ENCODE assay signal across 21 mouse cellular contexts in genomic region chr10:21819686-21820085, GRCm38 (mm10).
DNase-seq lines count a peak whose midpoint lies in the region; ATAC-seq and TF ChIP-seq lines count a peak whose summit lies in the region.
"Had no signal": no experiment of that assay in that cellular context is flagged by ENCODE, and none has a peak within 500 bp of the region (broad histone marks: within the 10 kb centered on the region; RNA-seq: fewer than 3 reads in every experiment).

No protein-coding gene starts in this region.

- no peak for TF ChIP-seq CTCF in thymus, adult 2 months (IDR thresholded peaks at IDR 0.05; ENCODE audit: borderline replicate concordance, control insufficient read depth, extremely low read depth, insufficient read depth, low read length, poor library complexity)

- DNase-seq in midbrain, embryonic 11.5 days (ENCODE audit: low spot score, missing footprints) = no peak
- DNase-seq in thymus, postnatal 14 days = peak; percentile 37
- no peak for DNase-seq in thymus, adult 2 months
- no peak for DNase-seq in urinary bladder, postnatal 4 days (ENCODE audit: low spot score in 2 of 2)
- no peak for DNase-seq in lung, postnatal 36 days
- DNase-seq: adrenal gland, postnatal 14 days; cerebellum, adult 2 months; cerebellum, postnatal 36 days; kidney, postnatal 25 days; liver, embryonic 13.5 days; lung, embryonic 14.5 days; thymus, adult 18-20 months had no signal

- no peak overlapping the region for H3K4me2 ChIP-seq in midbrain, embryonic 13.5 days (replicated peaks)
- H3K4me2 ChIP-seq in midbrain, embryonic 11.5 days = no peak overlapping the region
- no peak overlapping the region for H3K4me2 ChIP-seq in hindbrain, embryonic 15.5 days
- H3K4me2 ChIP-seq: limb, embryonic 13.5 days; liver, embryonic 13.5 days; lung, embryonic 14.5 days; neural tube, embryonic 12.5 days had no signal

- no peak for TF ChIP-seq POLR2A in thymus, adult 2 months (IDR thresholded peaks at IDR 0.05; ENCODE audit: control insufficient read depth, extremely low read depth, insufficient read depth, low read length, poor library complexity)

- no peaks in the 10 kb centered on the region for H3K36me3 ChIP-seq in midbrain, embryonic 13.5 days
- no peaks in the 10 kb centered on the region for H3K36me3 ChIP-seq in midbrain, embryonic 11.5 days (ENCODE audit: control insufficient read depth, insufficient read depth, low read length)
- H3K36me3 ChIP-seq in thymus, adult 2 months (ENCODE audit: control insufficient read depth, insufficient read depth, low read length) = no peaks in the 10 kb centered on the region
- no peaks in the 10 kb centered on the region for H3K36me3 ChIP-seq in hindbrain, embryonic 15.5 days
- H3K36me3 ChIP-seq: heart, embryonic 10.5 days; limb, embryonic 13.5 days; liver, embryonic 13.5 days; neural tube, embryonic 12.5 days had no signal

- H3K4me1 ChIP-seq in midbrain, embryonic 13.5 days (replicated peaks) = peaks cover 17% of the 10 kb centered on the region
- H3K4me1 ChIP-seq in midbrain, embryonic 11.5 days (ENCODE audit: control insufficient read depth, insufficient read depth, low read length) = no peaks in the 10 kb centered on the region; the same call in 1 of the 2 replicates
- H3K4me1 ChIP-seq in thymus, adult 2 months (replicated peaks; ENCODE audit: control insufficient read depth, insufficient read depth, low read length) = peaks cover 8% of the 10 kb centered on the region
- peaks cover 7% of the 10 kb centered on the region; the same call in 1 of the 2 replicates for H3K4me1 ChIP-seq in hindbrain, embryonic 15.5 days (replicated peaks)

- 82% methylated on average over 3 of the region's 3 CpGs for WGBS in midbrain, embryonic 13.5 days
- WGBS in midbrain, embryonic 11.5 days = 82% methylated on average over 3 of the region's 3 CpGs
- WGBS in thymus, adult 2 months = 91% methylated on average over 3 of the region's 3 CpGs
- WGBS in hindbrain, embryonic 15.5 days = 76% methylated on average over 3 of the region's 3 CpGs

- peak overlapping the region; percentile 67 for H3K27ac ChIP-seq in midbrain, embryonic 13.5 days
- no peak overlapping the region for H3K27ac ChIP-seq in midbrain, embryonic 11.5 days (ENCODE audit: low read depth, low read length)
- no peak overlapping the region for H3K27ac ChIP-seq in thymus, adult 2 months (ENCODE audit: control insufficient read depth, insufficient read depth, low read length)
- H3K27ac ChIP-seq in hindbrain, embryonic 15.5 days (replicated peaks) = 0 out of 2 replicates have a peak overlapping the region, but pooled peaks have one; percentile 2
- H3K27ac ChIP-seq: heart, embryonic 10.5 days; layer of hippocampus, adult 2 months; limb, embryonic 13.5 days; liver, embryonic 13.5 days; neural tube, embryonic 12.5 days had no signal

- no peaks in the 10 kb centered on the region for H3K9me3 ChIP-seq in midbrain, embryonic 13.5 days
- H3K9me3 ChIP-seq in midbrain, embryonic 11.5 days (ENCODE audit: control insufficient read depth, low read length) = no peaks in the 10 kb centered on the region
- no peaks in the 10 kb centered on the region for H3K9me3 ChIP-seq in hindbrain, embryonic 15.5 days
- H3K9me3 ChIP-seq: heart, embryonic 10.5 days; limb, embryonic 13.5 days; liver, embryonic 13.5 days; megakaryocyte, embryonic 14.5 days; neural tube, embryonic 12.5 days had no signal

- no peak overlapping the region for H3K9ac ChIP-seq in midbrain, embryonic 13.5 days (replicated peaks)
- H3K9ac ChIP-seq in midbrain, embryonic 11.5 days (ENCODE audit: low read length) = no peak overlapping the region
- H3K9ac ChIP-seq in hindbrain, embryonic 15.5 days = no peak overlapping the region
- H3K9ac ChIP-seq: limb, embryonic 13.5 days; liver, embryonic 13.5 days; lung, embryonic 14.5 days; neural tube, embryonic 12.5 days had no signal

- no peak overlapping the region for H3K4me3 ChIP-seq in midbrain, embryonic 13.5 days (replicated peaks)
- H3K4me3 ChIP-seq in midbrain, embryonic 11.5 days (ENCODE audit: low read depth, low read length) = no peak overlapping the region
- H3K4me3 ChIP-seq in thymus, adult 2 months (ENCODE audit: control insufficient read depth, insufficient read depth, low read length) = no peak overlapping the region
- H3K4me3 ChIP-seq in hindbrain, embryonic 15.5 days = no peak overlapping the region
- H3K4me3 ChIP-seq: heart, embryonic 10.5 days; layer of hippocampus, adult 2 months; limb, embryonic 13.5 days; liver, embryonic 13.5 days; megakaryocyte, embryonic 14.5 days; neural tube, embryonic 12.5 days had no signal

- ATAC-seq in midbrain, embryonic 13.5 days = no peak
- ATAC-seq in midbrain, embryonic 11.5 days (ENCODE audit: low FRiP score) = no peak
- no peak for ATAC-seq in hindbrain, embryonic 15.5 days (ENCODE audit: low FRiP score, low read depth)
- ATAC-seq: forebrain, embryonic 14.5 days; intestine, embryonic 16.5 days had no signal

- H3K27me3 ChIP-seq in midbrain, embryonic 13.5 days = no peaks in the 10 kb centered on the region
- no peaks in the 10 kb centered on the region for H3K27me3 ChIP-seq in midbrain, embryonic 11.5 days (ENCODE audit: control insufficient read depth, insufficient read depth, low read length)
- H3K27me3 ChIP-seq in thymus, adult 2 months (ENCODE audit: control insufficient read depth, insufficient read depth, low read length) = no peaks in the 10 kb centered on the region
- H3K27me3 ChIP-seq in hindbrain, embryonic 15.5 days = no peaks in the 10 kb centered on the region
- H3K27me3 ChIP-seq: limb, embryonic 13.5 days; liver, embryonic 13.5 days; megakaryocyte, embryonic 14.5 days; neural tube, embryonic 12.5 days had no signal

Comparison
In these comparisons a context has a peak if more than half of its experiments do, and no peak if none do; other contexts are left out.
1. H3K27ac ChIP-seq: peak in midbrain, embryonic 13.5 days (single experiment) and hindbrain, embryonic 15.5 days (single experiment); none in midbrain, embryonic 11.5 days (single experiment) and thymus, adult 2 months (single experiment).